Mouse (Mus musculus): Measurements from ENCODE around the gene Mrps5. TPM values are rescaled to one million over a fixed set of nuclear protein-coding genes. Genes with fewer than 3 reads are reported as not detected.

Gene Mrps5
- total RNA-seq, 4 experiments from 2014 or later = 88.6 to 107 (median 96.5) TPM

GRCm38 (mm10) chr2:127619311-127619710 lies 32.3 kb downstream of the Mrps5 start:
- no peak for DNase-seq (ENCODE audit: low spot score in 2 of 2)

DNA sequence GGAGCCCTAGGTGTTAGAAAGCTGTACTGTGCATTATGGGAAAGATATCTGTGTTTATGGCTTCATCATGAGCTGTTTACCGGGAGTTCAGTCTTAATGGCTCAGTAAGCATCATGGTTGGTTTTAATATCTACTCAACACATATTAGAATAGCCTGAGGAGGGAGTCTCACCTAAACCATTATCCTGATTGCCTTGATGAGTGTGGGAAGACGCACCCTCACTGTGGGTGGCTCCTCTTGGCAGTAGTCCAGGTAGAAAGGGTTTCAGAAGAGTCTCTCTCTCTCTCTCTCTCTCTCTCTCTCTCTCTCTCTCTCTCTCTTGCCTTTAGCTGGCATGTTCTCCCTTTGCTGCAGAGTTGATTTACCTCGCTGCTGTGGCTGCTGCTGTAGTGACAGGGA lies 35.0 kb downstream of the Mrps5 start:
- no peak for DNase-seq (ENCODE audit: low spot score in 2 of 2)

DNA sequence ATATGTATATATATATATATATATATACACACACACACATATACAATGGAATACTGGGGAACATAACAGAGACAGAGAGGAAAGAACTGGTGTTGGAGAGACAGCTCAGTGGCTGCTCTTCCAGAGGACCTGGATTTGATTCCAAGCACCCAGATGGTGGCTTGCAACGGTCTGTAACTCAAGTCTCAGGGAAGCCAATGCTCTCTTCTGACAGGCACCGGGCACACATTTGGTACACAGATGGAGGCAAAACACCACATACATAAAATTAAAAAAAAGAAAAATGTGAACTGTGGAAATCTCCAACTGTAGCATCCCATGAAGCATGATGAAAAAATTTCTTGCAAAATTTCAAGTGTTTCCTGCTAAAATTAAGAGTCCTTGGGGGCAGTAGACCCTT lies 37.8 kb downstream of the Mrps5 start:
- no peak for DNase-seq (ENCODE audit: low spot score in 2 of 2)

DNA sequence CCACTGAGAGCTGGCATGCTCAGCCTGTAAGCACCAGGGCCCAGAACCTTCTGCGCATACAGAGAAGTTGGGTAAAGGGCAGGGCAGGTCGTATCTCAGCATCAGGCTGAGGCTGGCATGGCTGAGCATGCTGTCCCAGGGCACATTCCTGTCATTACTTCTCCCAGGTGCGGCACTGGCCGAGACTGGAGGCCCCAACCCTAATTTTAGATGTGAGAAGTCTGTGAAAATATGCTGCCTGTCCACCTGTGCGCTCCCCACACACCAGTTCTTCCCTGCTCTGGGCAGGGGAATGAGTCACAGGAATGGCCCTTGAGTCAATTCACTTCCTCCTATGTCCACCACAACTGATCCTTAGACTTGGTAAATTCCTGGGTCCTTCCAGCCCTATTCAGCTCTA lies 38.6 kb downstream of the Mrps5 start:
- no peak for DNase-seq (ENCODE audit: low spot score in 2 of 2)

DNA sequence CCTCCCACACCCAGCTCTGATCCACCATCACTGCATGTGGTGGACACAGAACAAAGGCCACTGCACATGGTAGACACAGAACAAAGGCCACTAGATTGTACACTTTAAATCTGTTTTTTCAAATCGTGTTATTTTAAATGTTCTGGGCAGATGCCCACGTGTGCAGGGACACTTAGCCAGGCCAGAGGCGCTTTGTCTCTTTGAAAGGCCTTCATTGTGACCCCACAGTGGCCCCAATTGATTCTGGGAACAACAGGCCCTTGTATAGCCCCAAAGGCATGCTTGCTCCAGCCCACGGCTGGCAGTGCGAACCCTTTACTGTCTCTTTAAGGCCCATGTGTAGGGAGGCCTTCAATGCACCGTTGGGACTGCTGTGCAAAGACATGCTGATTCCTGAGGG lies 40.3 kb downstream of the Mrps5 start:
- DNase-seq (ENCODE audit: low spot score in 2 of 2) = peak; percentile 44 to 73

DNA sequence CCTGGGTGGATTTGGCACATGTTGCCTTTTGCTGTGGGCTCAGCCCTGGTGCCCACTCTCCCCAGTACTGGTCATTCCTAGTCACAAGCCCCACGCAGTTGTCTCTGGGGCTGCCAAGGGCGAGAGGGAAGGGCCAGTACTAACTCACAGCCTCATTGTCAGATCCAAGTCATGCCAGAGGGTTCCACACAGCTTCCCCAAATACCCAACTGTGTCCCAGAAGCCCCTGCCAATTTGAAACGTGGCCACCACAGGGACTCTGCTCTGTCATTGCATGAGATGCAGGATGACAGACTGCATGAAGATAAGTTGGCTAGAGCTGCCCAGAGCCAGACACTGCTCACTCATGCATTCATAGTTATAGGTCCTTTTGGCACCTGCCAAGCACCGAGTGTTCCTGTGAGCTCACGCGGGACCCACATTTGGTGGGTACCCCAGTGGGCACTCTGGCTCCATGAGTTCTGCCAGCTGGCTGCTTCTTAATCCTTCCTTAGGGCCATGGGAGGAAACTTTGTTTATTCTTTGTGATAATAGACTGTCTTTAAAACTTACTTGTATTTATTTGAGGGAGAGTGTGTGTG lies 41.1 kb downstream of the Mrps5 start:
- DNase-seq (ENCODE audit: low spot score in 2 of 2) = peak; percentile 24 to 27

DNA sequence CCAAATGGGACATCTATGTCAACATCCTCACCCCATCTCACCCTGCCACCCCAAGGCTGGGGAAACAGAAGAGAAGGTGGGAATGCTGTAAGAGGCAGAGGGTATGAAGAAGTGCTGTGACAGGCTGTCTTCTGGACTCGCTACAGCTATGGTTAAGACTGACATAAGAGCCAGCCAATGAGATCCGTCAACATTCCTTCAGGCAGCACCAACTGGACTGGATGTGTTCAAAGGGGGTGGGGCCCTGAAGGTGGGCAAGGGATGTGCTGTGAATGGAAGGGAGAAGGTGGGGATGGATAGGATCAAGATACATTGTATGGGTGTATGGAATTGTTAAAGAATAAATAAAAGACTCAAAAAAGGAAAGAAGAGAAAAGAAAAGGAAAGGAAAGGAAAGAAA lies 45.6 kb downstream of the Mrps5 start:
- DNase-seq (ENCODE audit: low spot score in 2 of 2) = no peak

- no peak for DNase-seq (ENCODE audit: low spot score in 2 of 2)
Measured at GRCm38 (mm10) chr2:127635581-127635980, 48.6 kb downstream of the Mrps5 start.

GRCm38 (mm10) chr2:127638973-127639372 lies 52.0 kb downstream of the Mrps5 start:
- DNase-seq (ENCODE audit: low spot score in 2 of 2) = no peak

DNA sequence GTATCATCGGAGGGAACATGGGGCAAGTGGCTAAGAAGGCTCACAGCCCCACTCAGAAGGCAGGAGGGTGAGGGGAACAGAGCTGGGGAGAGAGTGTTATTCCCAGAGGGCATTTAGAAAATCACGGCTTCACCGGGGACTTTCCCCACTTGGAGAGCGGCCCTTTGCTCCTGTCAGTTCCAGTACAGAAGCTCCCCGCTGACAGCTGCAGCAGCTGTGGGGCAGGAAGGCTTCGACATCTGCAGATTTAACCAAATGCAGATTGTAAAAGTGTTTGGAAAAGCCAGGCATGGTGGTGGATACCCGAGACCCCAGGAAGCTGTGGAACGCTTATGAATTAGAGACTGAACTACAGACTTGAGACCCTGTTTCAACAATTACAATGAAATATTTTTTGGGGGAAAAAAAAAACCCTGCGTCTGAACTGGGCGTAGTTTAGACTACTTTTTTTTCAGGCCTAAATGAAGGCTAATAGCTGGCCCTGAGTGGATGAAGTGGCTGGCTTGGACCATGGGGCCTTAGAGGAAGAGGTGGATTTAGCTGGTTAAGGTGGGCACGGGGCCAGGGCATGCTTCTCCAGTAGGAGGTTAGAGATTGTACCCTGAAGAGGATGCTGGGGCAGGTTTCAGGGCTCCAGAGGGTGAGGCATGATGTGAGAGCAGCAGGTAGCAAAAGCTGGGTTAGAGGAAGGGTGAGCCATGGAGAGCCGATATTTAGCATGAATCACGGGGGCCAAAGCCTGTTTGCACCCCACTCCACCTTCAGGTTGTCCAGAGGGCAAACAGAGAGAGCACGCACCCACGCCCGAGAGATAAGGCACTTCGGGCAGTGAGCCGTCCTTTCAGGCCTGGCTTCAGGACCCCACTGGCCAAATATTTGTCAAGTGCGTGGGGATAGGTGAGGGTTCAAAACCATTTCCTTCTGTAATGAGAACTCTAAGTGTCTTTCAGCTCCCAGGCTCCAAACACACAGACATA lies 57.0 kb downstream of the Mrps5 start:
- no peak for DNase-seq (ENCODE audit: low spot score in 2 of 2)

DNA sequence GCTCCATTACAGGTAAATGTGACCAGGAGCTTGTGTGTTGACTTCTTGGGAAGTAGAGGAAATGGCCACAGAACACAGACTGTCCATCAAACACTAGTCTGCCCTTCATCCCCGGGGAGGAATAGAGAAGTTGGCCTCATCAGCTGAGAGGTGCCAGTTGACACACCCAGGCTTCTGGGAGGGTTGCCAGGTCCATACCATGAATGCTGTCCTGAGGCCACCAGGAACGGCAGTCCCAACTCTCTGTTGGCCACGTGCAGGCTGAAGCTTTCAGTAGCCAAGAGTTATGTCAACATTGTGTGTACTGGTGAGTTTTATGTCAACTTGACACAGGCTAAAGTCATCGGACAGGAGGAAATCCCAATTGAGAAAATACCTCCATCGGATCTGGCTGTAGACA lies 59.9 kb downstream of the Mrps5 start:
- DNase-seq (ENCODE audit: low spot score in 2 of 2) = no peak

DNA sequence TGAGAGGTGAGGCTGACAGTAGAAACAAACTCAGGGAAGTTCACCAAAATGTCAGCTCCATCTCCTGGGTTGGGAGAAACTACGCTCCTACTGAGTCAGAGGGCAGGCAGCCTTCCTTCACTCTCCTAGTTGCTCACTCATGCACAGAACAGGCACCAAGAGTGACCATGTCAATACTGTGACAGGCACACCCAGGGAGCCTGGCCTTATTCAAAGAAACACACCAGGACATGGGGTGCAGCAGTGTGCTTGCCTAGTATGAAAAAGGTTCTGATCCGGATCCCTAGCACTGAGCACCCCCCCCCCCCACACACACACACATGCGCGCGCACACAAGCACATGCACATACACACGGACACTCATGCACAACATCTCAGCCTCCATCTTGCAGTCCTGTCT lies 61.1 kb downstream of the Mrps5 start:
- DNase-seq (ENCODE audit: low spot score in 2 of 2) = no peak

DNA sequence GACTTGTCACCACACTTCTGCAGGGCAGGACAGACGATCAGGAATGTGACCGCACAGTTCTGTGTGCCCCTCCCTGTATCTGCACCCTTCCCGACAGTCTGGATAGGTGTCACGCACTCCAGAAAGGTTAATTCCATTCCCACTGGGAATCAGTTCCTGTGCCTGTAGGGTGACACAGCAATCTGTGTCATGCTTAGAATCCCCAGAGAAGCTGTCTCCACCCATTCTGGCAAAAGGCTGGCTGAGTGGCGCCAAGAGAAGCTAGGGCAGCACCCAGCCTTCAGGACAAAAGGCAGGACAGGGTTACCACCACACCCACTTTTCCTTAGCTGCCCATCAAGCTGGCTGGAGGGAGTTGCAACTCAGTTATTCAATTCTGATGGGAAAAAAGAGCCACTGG lies 62.9 kb downstream of the Mrps5 start:
- no peak for DNase-seq (ENCODE audit: low spot score in 2 of 2)

GRCm38 (mm10) chr2:127651601-127652000 lies 64.6 kb downstream of the Mrps5 start:
- no peak for DNase-seq (ENCODE audit: low spot score in 2 of 2)

GRCm38 (mm10) chr2:127652335-127652734 lies 65.3 kb downstream of the Mrps5 start:
- no peak for DNase-seq (ENCODE audit: low spot score in 2 of 2)

DNA sequence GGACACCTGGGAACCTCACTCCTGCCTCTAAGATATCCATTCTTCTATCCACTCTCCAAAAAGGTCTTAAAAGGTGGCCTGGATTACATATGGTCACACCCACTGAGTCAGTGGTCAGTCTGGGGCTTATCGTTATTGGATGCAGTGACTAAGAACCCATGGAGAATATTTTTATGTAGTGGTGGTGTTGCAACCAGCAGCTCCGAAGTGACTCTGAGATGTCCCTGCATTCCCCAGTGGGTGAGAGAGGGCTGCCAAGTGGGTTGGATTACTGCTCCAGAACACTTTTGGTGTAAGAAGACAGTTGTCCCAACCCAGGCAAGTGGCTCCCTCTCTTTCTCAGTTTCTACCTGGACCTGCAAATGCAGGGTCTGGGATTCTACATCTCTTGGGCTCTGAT lies 65.8 kb downstream of the Mrps5 start:
- DNase-seq (ENCODE audit: low spot score in 2 of 2) = no peak

- no peak for DNase-seq (ENCODE audit: low spot score in 2 of 2)
Measured at GRCm38 (mm10) chr2:127654786-127655185, 67.8 kb downstream of the Mrps5 start.

- DNase-seq (ENCODE audit: low spot score in 2 of 2) = no peak
Measured at GRCm38 (mm10) chr2:127655419-127655818, 68.4 kb downstream of the Mrps5 start.

DNA sequence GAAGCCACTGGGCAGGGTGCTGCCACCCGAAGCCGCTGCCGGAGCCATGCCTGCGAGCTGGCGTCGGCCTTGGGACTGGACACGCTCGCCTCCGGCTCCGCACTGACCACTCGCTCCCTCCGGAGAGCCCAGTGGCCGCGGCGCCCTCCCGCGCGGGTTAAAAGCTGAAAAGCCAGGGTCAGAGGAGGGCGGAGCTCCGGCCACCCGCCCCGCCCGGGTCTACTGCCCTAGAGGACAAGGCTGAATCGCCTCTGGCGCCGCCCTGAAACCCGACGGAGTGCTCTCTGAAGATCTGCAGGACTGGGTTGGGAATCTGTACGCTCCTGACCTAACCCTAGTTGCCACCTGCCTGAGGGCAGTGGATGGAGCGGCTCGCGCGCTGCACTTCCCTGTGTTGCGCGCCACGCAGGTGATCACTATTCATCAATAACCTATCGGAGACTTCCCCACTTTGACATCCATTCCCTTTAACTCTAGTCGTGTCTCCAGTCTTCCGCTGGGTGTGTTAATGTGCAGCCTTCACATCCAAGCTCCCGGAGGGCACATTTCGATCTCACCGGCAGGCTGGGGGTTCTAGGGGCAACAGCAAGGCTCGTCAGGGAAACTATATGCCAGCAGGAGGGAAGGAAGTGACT lies 69.2 kb downstream of the Mrps5 start, which contains the start of gene Mal:
Mal (minus strand) TSS at position 610 of the 635 bp plus-strand sequence.
- DNase-seq (ENCODE audit: low spot score in 2 of 2) = peak; percentile 41 to 52

All from layer of hippocampus, adult 8-10 months (tissue).